Mouse (Mus musculus) lung, embryonic 16.5 days (tissue): ENCODE data around the gene Pcsk7. TPM values are rescaled to one million over a fixed set of nuclear protein-coding genes. Genes with fewer than 3 reads are reported as not detected.

Experiments
- ATAC-seq: fragments of 200-750 bp; cut with Nextera tagmentation; 2 replicates; pipeline ENCODE4 v1.8.0; 2017; ENCODE audit warnings: low read depth, mild to moderate bottlenecking, moderate library complexity
- H3K27ac ChIP-seq: fragments of 300-500 bp; sonication (generic); 2 replicates; pipeline ENCODE4 v1.5.1; 2014; ENCODE audit warnings: mild to moderate bottlenecking, control low read depth, low read length
- H3K27me3 ChIP-seq: fragments of 300-500 bp; sonication (generic); 2 replicates; pipeline ENCODE4 v1.6.1; 2014; ENCODE audit warnings: low read depth, low read length, mixed read lengths; ENCODE audit not compliant: control insufficient read depth, insufficient read depth
- H3K36me3 ChIP-seq: fragments of 300-500 bp; sonication (generic); 2 replicates; pipeline ENCODE4 v1.6.1; 2014; ENCODE audit warnings: low read length; ENCODE audit not compliant: control insufficient read depth, insufficient read depth
- H3K4me1 ChIP-seq: fragments of 300-500 bp; sonication (generic); replicated peaks from 2 replicates; pipeline ENCODE4 v1.6.1; 2014; ENCODE audit warnings: low read length, mixed read lengths; ENCODE audit not compliant: control insufficient read depth, insufficient read depth
- H3K4me2 ChIP-seq: fragments of 300-500 bp; sonication (generic); 2 replicates; pipeline ENCODE4 v1.6.1; 2014; ENCODE audit warnings: low read depth, low read length, control low read depth
- H3K4me3 ChIP-seq: fragments of 300-500 bp; sonication (generic); 2 replicates; pipeline ENCODE4 v1.5.1; 2014; ENCODE audit warnings: mild to moderate bottlenecking, low read length, control low read depth
- H3K9ac ChIP-seq: fragments of 300-500 bp; sonication (generic); 2 replicates; pipeline ENCODE4 v1.6.1; 2014; ENCODE audit warnings: low read length, control low read depth
- H3K9me3 ChIP-seq: fragments of 300-500 bp; sonication (generic); 2 replicates; pipeline ENCODE4 v1.6.1; 2016; ENCODE audit warnings: low read length; ENCODE audit not compliant: control insufficient read depth
- WGBS: fragments of 180-500 bp; shearing (Covaris S2); extraction: QIAGEN DNeasy Blood & Tissue Kit; methylation state at CpG from one replicate; pipeline ENCODE4 v1.1.7; 2014; 5-methylcytosine and 5-hydroxymethylcytosine counted together
- polyA plus RNA-seq: library from polyadenylated mRNA; unstranded; fragments of >200 nt; fragmentation: Nextera tagmentation; extraction: Ambion mirVana; gene quantifications from 2 replicates; pipeline ENCODE4 v1.2.1, GENCODE M21; 2015

Pcsk7 gene
- polyA plus RNA-seq, 1 experiment from 2014 or later, result 26.6 TPM

- WGBS, result 2% methylated on average over 21 of the region's 21 CpGs
- Histone ChIP-seq H3K4me2 (peak within 1 kb of the TSS; percentile 52), H3K36me3 (peaks cover 8% of the 10 kb centered on the region), H3K9me3 (no peaks in the 10 kb centered on the region), H3K4me3 (peak within 1 kb of the TSS; percentile 34), H3K9ac (peak within 1 kb of the TSS; percentile 53; the same call in 1 of the 2 replicates), H3K4me1 (peaks cover 31% of the 10 kb centered on the region), H3K27ac (peak within 1 kb of the TSS; percentile 60), H3K27me3 (no peaks in the 10 kb centered on the region)
- peak; percentile 78 for ATAC-seq
Measured at GRCm38 (mm10) chr9:45935628-45936210, 29.4 kb downstream of the Pcsk7 start, which contains the start of gene Tagln. TSS of gene Tagln (minus strand) at chr9:45936058.

GRCm38 (mm10) chr9:45936883-45937282 lies 30.6 kb downstream of the Pcsk7 start:
- Histone ChIP-seq H3K9ac (no peak overlapping the region), H3K27ac (peak overlapping the region; percentile 60; the same call in 1 of the 2 replicates), H3K4me1 (peaks cover 24% of the 10 kb centered on the region), H3K36me3 (peaks cover 6% of the 10 kb centered on the region), H3K4me3 (no peak overlapping the region), H3K9me3 (no peaks in the 10 kb centered on the region), H3K27me3 (no peaks in the 10 kb centered on the region), H3K4me2 (no peak overlapping the region)
- WGBS, result 11% methylated on average over 3 of the region's 3 CpGs
- ATAC-seq, result peak; percentile 69

GRCm38 (mm10) chr9:45938088-45938487 lies 31.8 kb downstream of the Pcsk7 start:
- H3K27ac ChIP-seq, result no peak overlapping the region
- no peak overlapping the region for H3K4me2 ChIP-seq
- no peaks in the 10 kb centered on the region for H3K9me3 ChIP-seq
- no peak for ATAC-seq
- no peaks in the 10 kb centered on the region for H3K27me3 ChIP-seq
- peaks cover 13% of the 10 kb centered on the region for H3K4me1 ChIP-seq
- H3K36me3 ChIP-seq, result peaks cover 15% of the 10 kb centered on the region
- whole genome bisulfite sequencing, result 80% methylated on average over 8 of the region's 8 CpGs
- no peak overlapping the region for H3K9ac ChIP-seq
- H3K4me3 ChIP-seq, result no peak overlapping the region

GRCm38 (mm10) chr9:45938952-45939637 lies 32.8 kb downstream of the Pcsk7 start:
- H3K9ac ChIP-seq, result no peak overlapping the region
- H3K4me2 ChIP-seq, result no peak overlapping the region
- peaks cover 22% of the 10 kb centered on the region for H3K36me3 ChIP-seq
- peaks cover 9% of the 10 kb centered on the region for H3K4me1 ChIP-seq
- no peak overlapping the region for H3K27ac ChIP-seq
- H3K4me3 ChIP-seq, result no peak overlapping the region
- no peak for ATAC-seq
- no peaks in the 10 kb centered on the region for H3K27me3 ChIP-seq
- no peaks in the 10 kb centered on the region for H3K9me3 ChIP-seq
- WGBS, result 87% methylated on average over 15 of the region's 15 CpGs

GRCm38 (mm10) chr9:45939794-45940193 lies 33.5 kb downstream of the Pcsk7 start:
- H3K9me3 ChIP-seq, result no peaks in the 10 kb centered on the region
- H3K27me3 ChIP-seq, result no peaks in the 10 kb centered on the region
- H3K9ac ChIP-seq, result no peak overlapping the region
- 89% methylated on average over 6 of the region's 6 CpGs for WGBS
- ATAC-seq, result no peak
- no peak overlapping the region for H3K4me2 ChIP-seq
- peaks cover 9% of the 10 kb centered on the region for H3K4me1 ChIP-seq
- peaks cover 29% of the 10 kb centered on the region for H3K36me3 ChIP-seq
- no peak overlapping the region for H3K27ac ChIP-seq
- no peak overlapping the region for H3K4me3 ChIP-seq

- Histone ChIP-seq H3K36me3 (peaks cover 39% of the 10 kb centered on the region), H3K9ac (no peak overlapping the region), H3K27ac (no peak overlapping the region), H3K4me1 (peaks cover under 1% of the 10 kb centered on the region), H3K9me3 (no peaks in the 10 kb centered on the region), H3K4me3 (no peak overlapping the region), H3K27me3 (no peaks in the 10 kb centered on the region), H3K4me2 (no peak overlapping the region)
- no peak for ATAC-seq
- WGBS, result 62% methylated on average over 18 of the region's 18 CpGs
Measured at GRCm38 (mm10) chr9:45941329-45941888, 35.1 kb downstream of the Pcsk7 start.

GRCm38 (mm10) chr9:45942464-45942863 lies 36.2 kb downstream of the Pcsk7 start:
- no peak overlapping the region for H3K9ac ChIP-seq
- no peak for ATAC-seq
- no peak overlapping the region for H3K4me2 ChIP-seq
- H3K27me3 ChIP-seq, result no peaks in the 10 kb centered on the region
- no peak overlapping the region for H3K27ac ChIP-seq
- no peaks in the 10 kb centered on the region for H3K4me1 ChIP-seq
- H3K4me3 ChIP-seq, result no peak overlapping the region
- WGBS, result 93% methylated on average over 16 of the region's 16 CpGs
- peaks cover 39% of the 10 kb centered on the region for H3K36me3 ChIP-seq
- no peaks in the 10 kb centered on the region for H3K9me3 ChIP-seq

- H3K36me3 ChIP-seq, result peaks cover 39% of the 10 kb centered on the region
- ATAC-seq, result no peak
- no peaks in the 10 kb centered on the region for H3K27me3 ChIP-seq
- H3K9me3 ChIP-seq, result no peaks in the 10 kb centered on the region
- H3K9ac ChIP-seq, result no peak overlapping the region
- H3K27ac ChIP-seq, result no peak overlapping the region
- no peak overlapping the region for H3K4me3 ChIP-seq
- no peaks in the 10 kb centered on the region for H3K4me1 ChIP-seq
- WGBS, result 88% methylated on average over 8 of the region's 8 CpGs
- H3K4me2 ChIP-seq, result no peak overlapping the region
Measured at GRCm38 (mm10) chr9:45942916-45943315, 36.6 kb downstream of the Pcsk7 start.

GRCm38 (mm10) chr9:45943628-45944505 lies 37.6 kb downstream of the Pcsk7 start:
- Histone ChIP-seq H3K36me3 (peaks cover 37% of the 10 kb centered on the region), H3K4me1 (no peaks in the 10 kb centered on the region), H3K9me3 (no peaks in the 10 kb centered on the region), H3K27ac (no peak overlapping the region), H3K9ac (no peak overlapping the region), H3K4me2 (no peak overlapping the region), H3K27me3 (no peaks in the 10 kb centered on the region), H3K4me3 (no peak overlapping the region)
- WGBS, result 88% methylated on average over 8 of the region's 8 CpGs
- 0 out of 2 replicates have a peak, but pooled peaks have one; percentile 15 for ATAC-seq
